Mouse (Mus musculus): ENCODE results near the gene Dbx1. TPM values are rescaled to one million over a fixed set of nuclear protein-coding genes. Genes with fewer than 3 reads are reported as not detected.

Dbx1 gene
- total and polyA plus RNA-seq, 3 experiments = not detected

GRCm38 (mm10) chr7:49604244-49604643, 32.4 kb downstream of the Dbx1 start:
- Histone ChIP-seq H3K79me2 (ENCODE audit: control insufficient read depth, insufficient read depth, low read length, poor library complexity) (no peaks in the 10 kb centered on the region), H3K4me3 (ENCODE audit: control insufficient read depth in 1 of 2, insufficient read depth in 1 of 2, low read depth in 2 of 2, low read length in 2 of 2) (no peak overlapping the region), H3K9ac (ENCODE audit: control insufficient read depth, low read depth, low read length, poor library complexity, severe bottlenecking) (no peak overlapping the region), H3K36me3 (ENCODE audit: control insufficient read depth in 1 of 2, insufficient read depth in 2 of 2, low read length in 2 of 2) (0 out of 4 replicates have a peak, but pooled peaks cover 0 to 2% of the 10 kb centered on the region in 2 experiments), H3K27ac (ENCODE audit: control insufficient read depth, low read depth, low read length) (peak overlapping the region; percentile 47; the same call in 1 of the 2 replicates), H3K9me3 (replicated peaks; ENCODE audit: insufficient read depth, low read length) (no peaks in the 10 kb centered on the region), H3K27me3 (ENCODE audit: control insufficient read depth in 1 of 2, insufficient read depth in 2 of 2, low read length in 2 of 2) (no peaks in the 10 kb centered on the region), H3K4me1 (ENCODE audit: control insufficient read depth in 1 of 2, insufficient read depth in 2 of 2, low read length in 2 of 2) (peaks cover 7 to 13% of the 10 kb centered on the region in 2 experiments; a peak in 3 of 4 replicates)
- TF ChIP-seq UBTF (IDR thresholded peaks at IDR 0.05; ENCODE audit: borderline replicate concordance, insufficient read depth, low read depth, low read length) = no peak
- no peak for TF ChIP-seq HCFC1 (IDR thresholded peaks at IDR 0.05; ENCODE audit: low read depth, low read length)
- no peak for DNase-seq (ENCODE audit: low read depth, low spot score)

DNA sequence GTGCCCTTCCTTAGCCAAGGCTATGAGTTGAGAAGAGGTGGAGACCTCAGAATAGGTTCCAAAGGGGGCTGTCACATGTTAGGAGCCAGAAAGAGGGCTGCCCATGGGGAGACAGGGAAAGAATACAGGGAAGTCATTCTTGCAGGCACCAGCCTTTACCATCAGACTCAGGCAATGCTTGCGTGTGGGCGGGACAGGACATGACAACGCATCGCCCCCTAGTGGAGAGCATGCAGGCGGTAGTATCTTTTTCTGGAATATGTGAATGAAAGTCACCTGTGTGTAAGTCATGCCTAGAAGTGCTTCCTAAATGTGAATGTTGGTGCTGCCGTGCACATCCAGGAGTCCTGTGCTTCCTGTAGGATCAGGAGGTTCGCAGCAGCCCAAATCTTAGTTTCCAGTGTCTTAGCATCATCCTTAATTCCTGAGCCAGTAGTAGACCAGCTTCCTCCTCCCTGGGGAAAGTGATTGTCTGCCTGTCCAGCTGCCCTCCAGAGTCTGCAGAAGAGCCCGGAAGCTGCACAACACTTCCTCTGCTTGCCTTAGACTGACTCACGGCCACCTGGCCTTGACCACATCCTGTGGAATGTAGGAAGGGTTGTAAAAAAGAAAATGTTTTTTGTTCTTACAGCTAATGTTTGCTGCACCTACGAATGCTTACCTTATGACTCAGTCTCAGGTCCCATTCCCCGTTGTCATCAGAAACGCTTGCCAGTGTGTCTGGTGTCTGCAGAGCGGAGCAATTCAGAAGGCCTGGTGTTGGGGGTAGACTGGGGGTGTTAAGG, 35.3 kb downstream of the Dbx1 start:
- H3K9me3 ChIP-seq (replicated peaks; ENCODE audit: insufficient read depth, low read length) = no peaks in the 10 kb centered on the region
- H3K27ac ChIP-seq (ENCODE audit: control insufficient read depth, low read depth, low read length) = no peak overlapping the region
- H3K4me1 ChIP-seq (ENCODE audit: control insufficient read depth in 1 of 2, insufficient read depth in 2 of 2, low read length in 2 of 2) = peaks cover 7 to 13% of the 10 kb centered on the region in 2 experiments; a peak in 3 of 4 replicates
- no peak overlapping the region for H3K4me3 ChIP-seq (ENCODE audit: control insufficient read depth in 1 of 2, insufficient read depth in 1 of 2, low read depth in 2 of 2, low read length in 2 of 2)
- no peaks in the 10 kb centered on the region for H3K79me2 ChIP-seq (ENCODE audit: control insufficient read depth, insufficient read depth, low read length, poor library complexity)
- no peak for TF ChIP-seq EP300 (IDR thresholded peaks at IDR 0.05; ENCODE audit: low read depth in 1 of 2, low read length in 2 of 2)
- peak; percentile 86 to 88 (median 87) for TF ChIP-seq CTCF (IDR thresholded peaks at IDR 0.05 in 2 of 3, conservative IDR thresholded peaks at IDR 0.05 in 1 of 3; ENCODE audit: control insufficient read depth in 1 of 3, insufficient read depth in 1 of 3, low read depth in 2 of 3, low read length in 3 of 3, poor library complexity in 1 of 3, severe bottlenecking in 1 of 3)
- TF ChIP-seq ZC3H11A (IDR thresholded peaks at IDR 0.05; ENCODE audit: low read depth, low read length) = peak; percentile 48
- 0 out of 2 replicates have a peak, but pooled peaks have one; percentile 47 for TF ChIP-seq MYC (IDR thresholded peaks at IDR 0.05; ENCODE audit: low read depth, low read length)
- no peak for TF ChIP-seq MAX (IDR thresholded peaks at IDR 0.05; ENCODE audit: low read length)
- TF ChIP-seq RAD21 (IDR thresholded peaks at IDR 0.05; ENCODE audit: low read depth, low read length) = peak; percentile 64
- peak; percentile 72 for TF ChIP-seq SMC3 (IDR thresholded peaks at IDR 0.05; ENCODE audit: low read depth, low read length)
- 0 out of 4 replicates have a peak, but pooled peaks cover 0 to 2% of the 10 kb centered on the region in 2 experiments for H3K36me3 ChIP-seq (ENCODE audit: control insufficient read depth in 1 of 2, insufficient read depth in 2 of 2, low read length in 2 of 2)
- no peaks in the 10 kb centered on the region for H3K27me3 ChIP-seq (ENCODE audit: control insufficient read depth in 1 of 2, insufficient read depth in 2 of 2, low read length in 2 of 2)
- peak; percentile 79 for DNase-seq (ENCODE audit: low read depth, low spot score)
- H3K9ac ChIP-seq (ENCODE audit: control insufficient read depth, low read depth, low read length, poor library complexity, severe bottlenecking) = no peak overlapping the region

DNA sequence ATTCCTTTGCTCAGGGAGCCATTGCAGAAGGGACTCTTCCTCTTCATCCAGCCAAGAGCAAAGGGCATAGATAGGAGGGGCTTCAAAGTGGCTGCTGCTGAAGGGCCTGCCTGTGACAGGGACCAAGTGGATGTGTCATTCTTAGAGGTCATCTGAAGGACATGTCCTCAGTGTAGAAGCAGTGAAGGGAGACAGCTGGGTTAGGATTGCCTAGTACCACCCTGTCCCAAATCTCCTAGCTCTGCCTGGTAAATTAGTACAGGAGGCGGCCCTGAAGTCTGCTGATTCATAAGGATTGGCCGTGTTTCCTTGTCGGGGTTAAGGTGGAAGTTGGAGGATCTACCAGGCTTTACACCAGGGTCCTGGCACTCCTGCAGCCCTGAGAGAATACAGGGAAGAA, 36.7 kb downstream of the Dbx1 start:
- Histone ChIP-seq H3K36me3 (ENCODE audit: control insufficient read depth in 1 of 2, insufficient read depth in 2 of 2, low read length in 2 of 2) (0 out of 4 replicates have a peak, but pooled peaks cover 0 to 2% of the 10 kb centered on the region in 2 experiments), H3K9me3 (replicated peaks; ENCODE audit: insufficient read depth, low read length) (no peaks in the 10 kb centered on the region), H3K27me3 (ENCODE audit: control insufficient read depth in 1 of 2, insufficient read depth in 2 of 2, low read length in 2 of 2) (no peaks in the 10 kb centered on the region), H3K27ac (ENCODE audit: control insufficient read depth, low read depth, low read length) (no peak overlapping the region), H3K79me2 (ENCODE audit: control insufficient read depth, insufficient read depth, low read length, poor library complexity) (no peaks in the 10 kb centered on the region), H3K4me3 (ENCODE audit: control insufficient read depth in 1 of 2, insufficient read depth in 1 of 2, low read depth in 2 of 2, low read length in 2 of 2) (no peak overlapping the region), H3K9ac (ENCODE audit: control insufficient read depth, low read depth, low read length, poor library complexity, severe bottlenecking) (no peak overlapping the region), H3K4me1 (ENCODE audit: control insufficient read depth in 1 of 2, insufficient read depth in 2 of 2, low read length in 2 of 2) (peaks cover 4 to 6% of the 10 kb centered on the region in 2 experiments; a peak in 3 of 4 replicates)
- no peak for DNase-seq (ENCODE audit: low read depth, low spot score)
- TF ChIP-seq POLR2AphosphoS2 (IDR thresholded peaks at IDR 0.05; ENCODE audit: low read length) (no peak), ZKSCAN1 (IDR thresholded peaks at IDR 0.05; ENCODE audit: low read depth, low read length) (no peak), CHD1 (IDR thresholded peaks at IDR 0.05; ENCODE audit: low read depth, low read length) (no peak), MEF2A (IDR thresholded peaks at IDR 0.05; ENCODE audit: extremely low read depth, insufficient replicate concordance, low read depth, low read length, poor library complexity, severe bottlenecking) (no peak), TAL1 (IDR thresholded peaks at IDR 0.05; ENCODE audit: low read length) (no peak), USF1 (IDR thresholded peaks at IDR 0.05; ENCODE audit: low read depth, low read length) (no peak), TCF12 (IDR thresholded peaks at IDR 0.05; ENCODE audit: low read depth, low read length) (no peak), KAT2A (conservative IDR thresholded peaks at IDR 0.05; ENCODE audit: low read depth, low read length) (no peak), ZMIZ1 (IDR thresholded peaks at IDR 0.05; ENCODE audit: low read depth, low read length) (no peak), ELF1 (IDR thresholded peaks at IDR 0.05; ENCODE audit: low read depth, low read length) (no peak), CHD2 (IDR thresholded peaks at IDR 0.05; ENCODE audit: low read length) (no peak), ZC3H11A (IDR thresholded peaks at IDR 0.05; ENCODE audit: low read depth, low read length) (no peak), GABPA (IDR thresholded peaks at IDR 0.05; ENCODE audit: low read depth, low read length) (no peak), BHLHE40 (IDR thresholded peaks at IDR 0.05; ENCODE audit: borderline replicate concordance, low read depth, low read length) (no peak), ZNF384 (IDR thresholded peaks at IDR 0.05; ENCODE audit: low read depth, low read length) (no peak), MXI1 (IDR thresholded peaks at IDR 0.05; ENCODE audit: low read depth, low read length) (no peak), POLR2A (IDR thresholded peaks at IDR 0.05; ENCODE audit: control insufficient read depth in 1 of 2, insufficient read depth in 1 of 2, low read depth in 1 of 2, low read length in 2 of 2, poor library complexity in 1 of 2) (no peak)

Data from MEL (cell line).